Mouse (Mus musculus): Measurements from ENCODE around the gene Tex37.

GRCm38 (mm10) chr6:70956285-70956912 lies 37.7 kb upstream of the Tex37 start, which contains the start of gene Foxi3:
- TF ChIP-seq CTCF (conservative IDR thresholded peaks at IDR 0.05; ENCODE audit: low read length) (no peak), POU5F1 (IDR thresholded peaks at IDR 0.05; ENCODE audit: borderline replicate concordance, low read length) (no peak)
